Mouse (Mus musculus): Measurements from ENCODE around the gene Prl6a1.
A peak's percentile ranks its signal among the peaks of the same experiment; 100 is the strongest.

Prl6a1 gene

DNA sequence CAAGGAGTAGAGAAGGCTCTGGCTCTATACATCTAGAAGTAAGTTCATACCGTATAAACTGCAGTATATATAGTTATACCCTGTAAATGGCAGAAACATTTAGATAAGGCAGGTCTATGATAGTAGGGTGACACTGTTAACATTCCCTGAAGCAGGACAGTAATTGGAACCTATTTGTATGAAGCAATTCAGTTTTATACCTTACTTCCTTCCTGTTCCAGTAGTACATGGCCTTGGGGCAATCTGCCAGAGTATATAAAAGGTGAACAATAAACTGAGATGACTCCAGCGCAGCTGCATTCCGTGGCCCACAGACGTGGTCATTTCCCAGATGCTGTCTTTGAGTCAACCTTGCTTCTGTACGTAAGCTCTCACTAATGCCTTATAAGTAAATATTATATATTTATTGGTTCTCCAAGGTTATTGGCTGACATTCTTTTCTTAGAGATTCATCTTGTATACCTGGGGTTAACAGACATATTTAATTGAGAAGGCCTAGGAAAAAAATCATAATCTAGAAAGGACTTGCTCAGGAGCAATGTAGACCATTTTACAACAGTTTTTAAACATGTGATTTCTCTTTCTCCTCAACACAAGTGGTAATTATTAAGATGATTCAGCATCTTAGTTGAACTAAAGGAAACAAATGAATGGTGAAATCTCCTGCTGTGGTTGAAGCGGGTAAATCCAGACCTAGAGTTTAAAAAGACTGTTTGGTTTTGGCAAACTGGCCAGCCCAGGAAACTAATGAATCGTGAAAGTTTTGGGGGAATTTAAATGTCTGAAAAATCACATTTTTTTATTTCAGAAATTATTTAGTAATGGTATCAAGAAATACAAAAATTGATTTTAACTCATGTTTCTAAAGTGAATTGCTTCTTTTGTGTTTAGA lies at the start of gene Prl6a1:
TSS of gene Prl6a1 (plus strand) at position 294 of the 892 bp plus-strand sequence.
- no peak for DNase-seq (ENCODE audit: low read depth, low spot score)

DNA sequence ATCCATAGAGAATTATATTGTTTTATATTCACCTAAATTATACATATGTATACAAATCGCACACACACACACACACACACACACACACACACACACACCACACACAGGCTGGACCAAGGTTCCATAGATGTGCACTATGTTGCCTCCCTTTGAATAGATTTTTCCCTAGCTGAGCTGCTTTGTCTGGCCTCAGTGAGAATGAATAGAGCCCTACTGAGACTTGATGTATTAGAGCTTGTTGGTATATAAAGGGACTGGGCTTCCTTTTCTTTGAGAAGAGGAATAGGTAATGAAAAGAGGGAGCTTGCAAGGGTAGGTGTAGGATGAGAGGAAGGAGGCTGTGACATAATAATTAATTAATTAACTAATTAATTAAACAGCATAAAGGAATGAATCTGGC lies 22.6 kb downstream of the Prl6a1 start:
- peak; percentile 11 for DNase-seq (ENCODE audit: low read depth, low spot score)

DNA sequence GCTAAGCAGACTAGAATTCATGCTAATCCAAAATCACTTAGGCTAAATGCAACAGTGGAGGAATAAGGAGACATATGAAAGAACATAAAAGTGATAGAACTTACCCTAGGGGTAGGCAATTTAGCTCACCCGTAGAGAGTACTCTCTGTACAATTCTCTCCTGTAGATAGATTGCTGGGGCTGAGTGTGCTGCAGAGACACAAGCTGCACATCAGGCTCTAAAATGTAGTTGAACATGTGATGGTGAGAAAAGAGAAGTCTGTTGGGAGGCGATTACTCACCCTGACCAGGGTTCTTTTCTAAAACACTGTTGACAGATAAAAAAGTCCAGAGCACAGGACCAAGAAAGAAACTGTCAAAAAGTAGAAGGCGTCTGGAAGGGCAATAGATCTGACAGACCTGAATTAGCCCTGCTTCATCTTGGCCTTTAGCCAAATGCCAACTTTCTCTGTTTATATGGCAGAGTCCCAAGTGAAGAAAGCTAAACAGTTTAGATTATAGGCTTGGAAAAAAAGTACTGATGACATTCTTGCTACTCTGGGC lies 30.4 kb downstream of the Prl6a1 start:
- DNase-seq (ENCODE audit: low read depth, low spot score), result peak; percentile 6

DNA sequence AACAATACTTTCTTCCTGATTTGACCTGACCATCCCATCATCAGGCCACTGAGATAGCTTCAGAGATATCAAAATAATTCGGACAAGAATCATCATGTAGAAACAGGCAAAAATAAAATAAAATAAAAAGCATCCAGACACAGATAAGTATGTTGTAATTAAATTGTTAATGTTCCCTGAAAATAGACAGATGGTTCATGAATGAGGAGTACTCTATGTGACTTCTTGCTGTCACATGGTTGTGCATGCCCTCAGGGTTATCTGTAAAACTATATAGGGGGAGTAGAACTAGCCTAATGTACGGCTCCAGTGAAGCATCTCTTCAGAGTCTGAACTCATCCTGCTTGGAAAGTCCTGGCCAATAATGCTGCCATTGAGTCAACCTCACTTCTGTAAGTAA lies 32.9 kb downstream of the Prl6a1 start, which contains the start of gene Prl8a2:
TSS of gene Prl8a2 (plus strand) at position 301 of the 400 bp plus-strand sequence.
- DNase-seq (ENCODE audit: low read depth, low spot score), result no peak
